Mouse (Mus musculus) testis, postnatal 14 days (tissue): ENCODE data around the gene Hadh.

Experiments used
- DNase-seq: peaks from one replicate; pipeline ENCODE4 v3.0.0; 2021; ENCODE audit warnings: low spot score

The Hadh gene

DNA sequence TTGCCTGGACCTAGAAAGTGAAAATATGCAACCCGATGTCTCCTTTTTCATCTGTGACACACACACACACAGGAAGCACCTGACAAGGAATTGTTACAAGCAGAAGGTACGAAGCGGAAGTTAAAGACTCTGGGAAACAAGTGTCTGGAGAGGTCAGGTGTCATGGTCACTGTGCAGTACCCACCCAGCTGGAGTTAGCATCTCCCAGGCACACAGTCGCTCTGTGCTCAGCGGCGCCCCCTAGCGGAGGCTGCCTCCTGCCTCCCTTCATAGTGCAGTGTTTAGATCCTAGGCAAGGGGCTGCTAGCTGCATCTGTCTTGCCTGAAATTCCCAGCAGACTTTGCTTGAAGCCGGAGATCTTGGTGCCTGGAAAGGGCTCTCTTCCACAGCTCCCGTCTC is 57.1 kb downstream of the Hadh start:
- no peak for DNase-seq

DNA sequence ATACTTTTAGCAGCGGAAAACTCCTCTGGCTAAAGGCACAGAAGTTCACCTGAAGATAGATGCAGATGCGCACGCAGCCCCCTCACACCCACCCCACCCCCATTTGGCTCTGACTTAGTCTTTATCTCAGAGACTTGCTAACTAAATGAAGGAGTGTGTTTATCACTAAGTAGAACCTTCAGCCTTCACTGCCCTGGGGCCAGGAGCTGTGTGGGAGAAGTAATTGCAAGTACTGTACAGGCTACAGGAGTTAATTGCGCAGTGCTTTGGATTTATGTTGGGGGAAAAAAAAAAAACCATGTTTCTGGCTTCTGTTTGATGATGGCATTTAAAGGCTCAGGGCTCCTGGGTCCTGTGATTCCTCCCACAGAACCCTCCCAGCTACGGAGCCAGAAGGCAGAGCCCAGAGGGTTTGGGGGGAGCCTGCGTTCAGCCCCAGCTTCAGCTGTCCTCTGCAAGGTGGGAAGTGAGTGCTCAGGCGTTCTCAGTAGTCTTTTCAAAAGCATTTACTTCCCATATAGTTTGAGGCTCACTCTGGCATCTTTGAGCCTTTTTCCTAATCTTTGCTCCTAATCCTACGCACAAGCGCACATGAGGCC is 57.7 kb downstream of the Hadh start:
- no peak for DNase-seq

DNA sequence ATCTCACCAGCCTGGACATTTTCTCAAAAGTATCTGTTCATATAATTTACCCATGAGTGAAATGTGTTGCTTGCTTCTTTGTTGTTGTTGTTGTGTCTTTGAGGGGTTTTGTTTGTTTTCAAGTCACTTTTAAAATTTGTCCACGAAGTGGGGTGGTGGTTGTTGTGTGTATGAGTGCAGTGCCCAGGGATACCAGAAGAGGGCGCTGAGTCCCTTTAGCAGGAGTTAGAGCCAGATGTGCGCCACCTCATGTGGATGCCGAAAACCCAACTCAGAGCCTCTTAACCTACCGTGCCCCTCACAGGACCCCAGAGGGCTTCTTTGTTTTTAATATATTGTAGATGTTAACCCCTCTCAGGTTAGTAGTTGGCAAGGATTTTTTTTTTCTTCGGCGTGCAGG is 59.7 kb downstream of the Hadh start:
- no peak for DNase-seq

DNA sequence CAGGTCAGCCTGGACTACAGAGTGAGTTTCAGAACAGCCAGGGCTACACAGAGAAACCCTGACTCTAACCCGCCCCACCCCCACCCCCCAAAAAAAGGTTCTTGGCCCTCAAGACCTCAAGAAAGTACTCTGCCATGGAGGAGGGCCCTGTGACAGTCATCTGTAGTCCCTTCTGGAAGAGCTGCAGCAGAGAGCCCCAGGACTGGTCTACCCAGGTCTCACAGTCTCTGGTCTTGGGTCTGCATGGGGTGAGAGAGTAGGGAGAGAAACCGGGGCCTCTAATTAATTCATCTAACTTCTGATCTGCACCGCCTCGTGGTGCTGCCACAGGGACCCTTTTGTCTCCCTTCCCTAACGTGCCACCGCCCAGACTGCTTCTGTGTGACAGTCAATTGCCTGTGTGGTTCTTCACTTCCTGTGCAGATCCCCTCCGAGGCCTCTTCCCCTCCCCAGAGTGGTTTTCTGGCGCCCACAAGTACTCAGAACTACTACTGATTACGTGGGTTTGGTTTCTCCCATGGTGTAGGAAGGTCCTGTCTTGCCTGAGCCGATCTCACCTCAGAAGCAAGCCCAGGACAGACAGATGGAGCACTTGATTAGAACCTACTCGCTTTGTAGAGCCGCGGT is 63.5 kb downstream of the Hadh start:
- no peak for DNase-seq

DNA sequence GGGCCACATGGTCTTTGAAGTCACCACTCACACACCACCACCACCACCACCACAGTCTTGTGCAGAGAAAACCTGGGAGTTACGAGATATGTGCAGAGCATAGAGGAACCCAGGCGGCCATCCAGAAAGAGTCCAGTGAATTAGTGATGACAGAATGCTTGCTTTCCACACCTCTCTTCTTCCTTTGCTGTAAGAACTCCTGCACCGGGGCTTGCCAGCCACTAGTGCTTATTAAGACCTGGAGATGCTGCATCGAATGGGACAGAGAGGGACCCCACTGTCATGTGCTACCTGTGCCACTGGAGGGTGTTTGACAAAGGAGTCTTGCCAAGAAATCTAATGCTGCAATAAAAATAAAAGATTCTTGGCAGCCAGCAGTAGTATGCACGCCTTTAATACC is 64.1 kb downstream of the Hadh start:
- DNase-seq = no peak

DNA sequence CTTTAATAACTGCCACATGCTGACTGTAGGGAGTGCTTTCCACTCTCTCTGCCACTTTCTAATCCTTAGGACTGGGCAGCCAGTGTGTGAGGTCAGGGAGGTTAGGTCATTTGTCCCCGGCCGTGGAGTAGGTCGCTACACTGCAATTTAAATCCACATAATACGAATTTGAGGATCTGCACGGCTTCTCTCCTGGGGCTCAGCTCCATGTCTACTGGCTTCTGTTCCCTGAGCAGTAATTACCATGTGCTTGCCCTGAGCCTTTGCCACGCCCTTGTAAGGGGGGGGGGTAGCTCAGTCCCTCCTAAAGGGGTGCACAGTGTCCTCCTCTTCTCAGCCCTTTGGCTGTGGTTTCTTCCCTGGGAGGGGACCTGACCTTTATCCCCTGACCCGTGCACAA is 69.6 kb downstream of the Hadh start:
- no peak for DNase-seq

- no peak for DNase-seq
Measured at GRCm38 (mm10) chr3:131199590-131200288, 72.2 kb downstream of the Hadh start.

DNA sequence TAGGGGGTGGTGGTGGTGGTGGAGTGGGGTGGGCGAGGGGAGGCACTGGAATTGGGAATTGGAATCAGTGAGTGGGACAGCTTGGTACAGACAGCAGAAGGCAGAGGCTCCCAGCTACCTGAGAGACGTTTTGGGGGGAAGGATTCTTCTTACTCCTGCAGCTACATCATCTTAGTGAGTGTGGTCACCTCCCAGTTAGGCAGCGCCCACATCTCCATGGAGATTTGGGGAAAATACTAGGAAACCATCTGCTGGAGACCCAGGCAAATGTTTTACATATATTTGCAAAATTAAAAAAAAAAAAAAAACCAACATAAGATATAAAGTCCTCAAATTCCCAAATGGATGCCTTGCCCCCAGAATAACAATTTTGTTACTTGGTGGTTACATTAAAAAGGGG is 72.9 kb downstream of the Hadh start:
- no peak for DNase-seq

- no peak for DNase-seq
Measured at GRCm38 (mm10) chr3:131196507-131197019, 75.3 kb downstream of the Hadh start.

- DNase-seq = no peak
Measured at GRCm38 (mm10) chr3:131196050-131196449, 75.9 kb downstream of the Hadh start.

- DNase-seq = no peak
Measured at GRCm38 (mm10) chr3:131191454-131191853, 80.4 kb downstream of the Hadh start.

DNA sequence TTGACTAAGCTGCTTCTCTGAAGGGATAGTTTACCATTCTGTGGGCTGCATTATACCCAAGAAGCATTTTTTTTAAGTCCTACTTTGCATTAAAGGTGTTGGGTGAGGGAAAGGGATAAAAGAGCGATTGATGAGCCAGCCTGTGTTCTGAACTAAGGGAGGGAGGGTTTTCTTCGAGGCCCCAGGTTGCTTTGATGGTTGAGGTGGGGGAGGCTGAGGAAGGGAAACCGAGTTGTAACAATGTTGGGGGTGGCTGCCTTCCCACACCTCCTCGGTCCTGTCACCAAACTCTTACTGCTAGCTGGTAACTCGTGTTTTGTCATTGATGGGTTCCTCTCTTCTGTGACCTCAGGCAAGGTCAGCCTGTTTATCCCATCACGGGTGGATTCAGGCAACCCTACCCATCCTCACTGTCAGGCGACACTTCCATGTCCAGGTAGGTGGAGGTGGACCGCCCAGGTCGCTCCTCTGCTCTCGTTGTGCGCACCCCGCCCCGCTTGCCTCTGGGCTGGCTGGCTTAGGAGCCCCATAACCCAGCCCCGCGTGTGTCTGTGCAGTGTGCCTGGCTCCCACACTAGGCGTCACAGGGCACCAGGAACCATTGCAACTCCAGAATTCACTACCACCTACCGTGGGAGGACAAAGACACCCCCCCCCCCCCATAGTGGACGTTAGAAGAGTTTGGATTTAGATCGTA is 81.1 kb downstream of the Hadh start:
- no peak for DNase-seq

DNA sequence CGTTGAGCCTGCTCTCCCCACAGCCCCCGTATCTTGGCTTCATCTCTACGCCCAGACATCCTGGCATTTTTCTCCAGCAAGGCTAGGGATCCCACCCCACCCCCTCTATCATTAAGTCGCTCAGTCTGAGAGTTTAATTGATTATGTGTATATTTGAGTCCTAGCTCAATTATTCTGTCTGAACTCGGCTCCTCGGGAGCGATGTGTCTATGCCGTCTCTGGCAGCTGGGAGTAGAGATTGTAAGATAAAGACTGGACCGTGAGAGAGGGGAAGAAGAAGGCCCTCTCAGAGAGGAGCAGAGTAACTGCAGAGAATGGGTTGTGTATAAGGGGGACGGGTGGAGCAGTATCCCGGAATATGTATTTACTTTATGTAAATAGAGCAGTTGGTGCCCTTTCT is 81.7 kb downstream of the Hadh start:
- no peak for DNase-seq

DNA sequence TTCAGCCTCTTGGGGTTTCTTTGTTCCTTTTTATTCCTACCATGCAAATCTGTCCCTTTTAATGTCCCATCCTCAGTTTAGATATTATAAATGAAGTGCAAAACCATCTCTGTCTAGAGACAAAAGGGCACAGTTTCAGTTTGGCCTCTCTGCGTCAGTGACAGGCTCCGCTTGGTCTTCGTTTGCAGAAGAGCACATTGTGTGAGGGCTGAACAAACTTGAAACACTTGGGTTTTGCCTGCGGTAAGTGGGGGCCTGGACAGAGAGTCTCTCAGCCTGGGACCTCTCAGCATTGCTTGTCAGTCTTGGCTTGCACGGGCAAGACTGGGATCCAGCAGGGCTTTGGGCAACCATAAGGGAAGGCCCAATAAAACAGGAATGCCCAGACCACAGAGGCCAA is 85.7 kb downstream of the Hadh start:
- no peak for DNase-seq
